Mouse (Mus musculus): Measurements from ENCODE around the gene Tekt3. TPM values are rescaled to one million over a fixed set of nuclear protein-coding genes. Genes with fewer than 3 reads are reported as not detected.

The Tekt3 gene
- not detected in 2 replicates for polyA plus RNA-seq (2015; fragmentation: Nextera tagmentation; extraction: Ambion mirVana)

GRCm38 (mm10) chr11:63061446-63061845 is at the start of gene Tekt3:
Gene Tekt3 (plus strand): TSS chr11:63061654.

GRCm38 (mm10) chr11:63128784-63129183 is 67.3 kb downstream of the Tekt3 start, which contains the start of gene Pmp22:
Gene Pmp22 (plus strand): TSS chr11:63128982.

Other genes starting within 250 kb of the Tekt3 start
- 22.9 and 29.0 TPM in 2 replicates for gene Trim16, start 241.4 kb upstream of the Tekt3 start, polyA plus RNA-seq (2015; fragmentation: Nextera tagmentation; extraction: Ambion mirVana)
- gene Fbxw10, start 214.6 kb upstream of the Tekt3 start, polyA plus RNA-seq (2015; fragmentation: Nextera tagmentation; extraction: Ambion mirVana) = 0.20 and 0.53 TPM in 2 replicates
- 53.7 and 56.3 TPM in 2 replicates for gene Tvp23b, start 182.2 kb upstream of the Tekt3 start, polyA plus RNA-seq (2015; fragmentation: Nextera tagmentation; extraction: Ambion mirVana)
- gene Cdrt4, start 110.5 kb upstream of the Tekt3 start, polyA plus RNA-seq (2015; fragmentation: Nextera tagmentation; extraction: Ambion mirVana) = not detected in 2 replicates
- 255 and 372 TPM in 2 replicates for gene Pmp22, start 67.3 kb downstream of the Tekt3 start, polyA plus RNA-seq (2015; fragmentation: Nextera tagmentation; extraction: Ambion mirVana)

All from urinary bladder, postnatal 0 days (tissue).